Comparison of ENCODE assay signal across 14 mouse cellular contexts in the genomic region with DNA sequence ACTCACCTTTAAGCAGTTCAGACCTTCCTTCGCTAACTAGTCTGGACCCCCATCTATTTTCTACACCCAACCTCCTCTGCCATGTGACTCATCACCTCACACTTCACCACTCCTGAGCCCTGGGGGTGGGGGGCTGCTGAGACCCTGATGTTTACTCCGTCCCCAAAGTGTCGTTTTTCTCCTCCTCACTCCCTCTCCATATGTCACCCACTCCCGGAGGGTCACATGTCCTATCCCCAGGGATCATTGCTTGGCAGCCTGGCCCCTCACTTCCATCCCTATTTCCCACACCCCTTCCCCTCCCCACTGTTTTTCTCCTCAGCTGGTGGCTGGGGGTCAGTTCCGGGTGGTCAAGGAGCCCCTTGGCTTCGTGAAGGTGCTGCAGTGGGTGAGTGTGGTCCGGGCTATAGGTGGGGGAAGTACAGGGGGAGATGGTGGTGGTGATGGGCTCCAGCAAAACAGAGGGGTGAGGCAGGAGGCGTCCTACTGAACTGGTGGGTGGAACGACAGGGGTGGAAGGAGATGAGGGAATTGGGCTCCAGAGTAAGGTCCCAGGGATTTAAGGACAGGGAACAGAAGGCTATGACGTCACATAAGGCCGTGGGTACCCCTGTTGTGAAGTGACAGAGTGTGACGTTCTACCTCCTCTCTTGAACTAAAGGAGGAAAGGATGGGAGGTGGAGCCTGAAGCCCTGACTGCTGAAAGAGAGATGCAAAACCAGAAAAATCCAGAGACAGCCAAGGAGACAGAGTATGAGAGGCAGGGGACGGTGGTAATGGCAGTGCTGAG. TPM values are rescaled to one million over a fixed set of nuclear protein-coding genes. Genes with fewer than 3 reads are reported as not detected.
DNase-seq lines count a peak whose midpoint lies in the region; ATAC-seq and TF ChIP-seq lines count a peak whose summit lies in the region.
"Had no signal": no experiment of that assay in that cellular context is flagged by ENCODE, and none has a peak within 500 bp of the region (broad histone marks: within the 10 kb centered on the region; RNA-seq: fewer than 3 reads in every experiment).

No protein-coding gene starts in this region.

- H3K4me1 ChIP-seq in forebrain, embryonic 14.5 days (ENCODE audit: control insufficient read depth, insufficient read depth, low read length), result no peaks in the 10 kb centered on the region
- peaks cover 7% of the 10 kb centered on the region for H3K4me1 ChIP-seq in midbrain, embryonic 13.5 days (replicated peaks)
- H3K4me1 ChIP-seq: limb, embryonic 12.5 days had no signal

- 0 out of 2 replicates have a peak, but pooled peaks cover 5% of the 10 kb centered on the region for H3K36me3 ChIP-seq in forebrain, embryonic 14.5 days (ENCODE audit: control insufficient read depth, insufficient read depth, low read length)
- 0 out of 2 replicates have a peak, but pooled peaks cover 4% of the 10 kb centered on the region for H3K36me3 ChIP-seq in midbrain, embryonic 13.5 days
- H3K36me3 ChIP-seq: limb, embryonic 12.5 days had no signal

- no peak for TF ChIP-seq POLR2A in brain, embryonic 14.5 days (IDR thresholded peaks at IDR 0.05; ENCODE audit: borderline replicate concordance, extremely low read depth, insufficient read depth, insufficient read length, poor library complexity, severe bottlenecking)

- peak; percentile 8; the same call in 1 of the 2 replicates for ATAC-seq in forebrain, embryonic 14.5 days
- peak; percentile 41; the same call in 1 of the 2 replicates for ATAC-seq in midbrain, embryonic 13.5 days

- H3K9ac ChIP-seq in forebrain, embryonic 14.5 days (ENCODE audit: low read length), result peak overlapping the region; percentile 70
- H3K9ac ChIP-seq in midbrain, embryonic 13.5 days (replicated peaks), result peak overlapping the region; percentile 74
- H3K9ac ChIP-seq: limb, embryonic 12.5 days had no signal

- H3K27ac ChIP-seq in forebrain, embryonic 14.5 days (ENCODE audit: low read depth, low read length), result peak overlapping the region; percentile 80
- peak overlapping the region; percentile 73 for H3K27ac ChIP-seq in midbrain, embryonic 13.5 days
- H3K27ac ChIP-seq: limb, embryonic 12.5 days had no signal

- 27% methylated on average over 13 of the region's 13 CpGs for WGBS in forebrain, embryonic 14.5 days
- WGBS in midbrain, embryonic 13.5 days, result 29% methylated on average over 13 of the region's 13 CpGs

- no peak for TF ChIP-seq CTCF in brain, embryonic 14.5 days (IDR thresholded peaks at IDR 0.05; ENCODE audit: borderline replicate concordance, extremely low read depth, insufficient read depth, insufficient read length)

- H3K9me3 ChIP-seq in forebrain, embryonic 14.5 days (replicated peaks; ENCODE audit: control insufficient read depth, low read length), result no peaks in the 10 kb centered on the region
- H3K9me3 ChIP-seq in midbrain, embryonic 13.5 days, result no peaks in the 10 kb centered on the region
- H3K9me3 ChIP-seq: limb, embryonic 12.5 days had no signal

- H3K4me2 ChIP-seq in forebrain, embryonic 14.5 days (ENCODE audit: low read length), result peak overlapping the region; percentile 54
- H3K4me2 ChIP-seq in midbrain, embryonic 13.5 days (replicated peaks), result peak overlapping the region; percentile 70

- no peaks in the 10 kb centered on the region for H3K27me3 ChIP-seq in forebrain, embryonic 14.5 days (replicated peaks; ENCODE audit: control insufficient read depth, insufficient read depth, low read length)
- H3K27me3 ChIP-seq in midbrain, embryonic 13.5 days, result no peaks in the 10 kb centered on the region

- DNase-seq in cerebellum, adult 18-20 months, result peak; percentile 38 to 43
- DNase-seq in cerebellum, postnatal 4 days (ENCODE audit: low spot score in 2 of 2), result no peak
- peak; percentile 50 for DNase-seq in brain, embryonic 14.5 days (ENCODE audit: low read depth)
- DNase-seq in forebrain, embryonic 14.5 days (ENCODE audit: low spot score), result peak; percentile 45
- no peak for DNase-seq in thymus, adult 18-20 months
- no peak for DNase-seq in adrenal gland, adult 8-10 months
- no peak for DNase-seq in natural killer cell, adult 2 months (ENCODE audit: low spot score in 2 of 2)
- DNase-seq: adrenal gland, postnatal 10 days; embryo, embryonic 11 days; kidney, postnatal 25 days; lung, postnatal 36 days had no signal

- peak overlapping the region; percentile 49 for H3K4me3 ChIP-seq in forebrain, embryonic 14.5 days (ENCODE audit: low read depth, low read length)
- H3K4me3 ChIP-seq in midbrain, embryonic 13.5 days (replicated peaks), result peak overlapping the region; percentile 53

RNA-seq across cellular contexts. Expression of gene Syp, which starts 1.5 kb away (rescaled TPM):
- polyA plus RNA-seq in brain, embryonic 14.5 days (2012; rRNA removed), result 160 and 180 TPM in 2 replicates
- polyA plus RNA-seq in forebrain, embryonic 14.5 days (2014; fragmentation: Nextera tagmentation; extraction: Ambion mirVana), result 69.2 and 96.1 TPM in 2 replicates
- polyA plus RNA-seq in midbrain, embryonic 13.5 days (2015; fragmentation: Nextera tagmentation; extraction: Ambion mirVana), result 87.9 and 88.4 TPM in 2 replicates
- total RNA-seq in adrenal gland, adult 8-10 months (2022), result 100 to 1,000 TPM in 1 of 4 experiments, 10 to 100 TPM in 3; 71.5 to 122 (median 80.3) TPM

RNA-seq across cellular contexts. Expression of gene Prickle3, which starts 17.3 kb away (rescaled TPM):
- polyA plus RNA-seq in brain, embryonic 14.5 days (2012; rRNA removed), result 3.3 and 3.4 TPM in 2 replicates
- 0.94 and 1.6 TPM in 2 replicates for polyA plus RNA-seq in forebrain, embryonic 14.5 days (2014; fragmentation: Nextera tagmentation; extraction: Ambion mirVana)
- polyA plus RNA-seq in midbrain, embryonic 13.5 days (2015; fragmentation: Nextera tagmentation; extraction: Ambion mirVana), result 1.1 and 1.2 TPM in 2 replicates
- total RNA-seq in adrenal gland, adult 8-10 months (2022), result 10 to 100 TPM in 3 of 4 experiments, 1 to 10 TPM in 1; 9.6 to 14.5 (median 12.8) TPM

RNA-seq across cellular contexts. Expression of gene Plp2, which starts 31.5 kb away (rescaled TPM):
- polyA plus RNA-seq in brain, embryonic 14.5 days (2012; rRNA removed), result 42.9 and 51.1 TPM in 2 replicates
- 38.4 and 51.5 TPM in 2 replicates for polyA plus RNA-seq in forebrain, embryonic 14.5 days (2014; fragmentation: Nextera tagmentation; extraction: Ambion mirVana)
- 20.3 and 22.2 TPM in 2 replicates for polyA plus RNA-seq in midbrain, embryonic 13.5 days (2015; fragmentation: Nextera tagmentation; extraction: Ambion mirVana)
- total RNA-seq in adrenal gland, adult 8-10 months (2022), result 10 to 100 TPM; 57.7 to 99.2 (median 78.7) TPM

RNA-seq across cellular contexts. Expression of gene Cacna1f, which starts 32.8 kb away (rescaled TPM):
- 0.15 and 0.36 TPM in 2 replicates for polyA plus RNA-seq in brain, embryonic 14.5 days (2012; rRNA removed)
- polyA plus RNA-seq in forebrain, embryonic 14.5 days (2014; fragmentation: Nextera tagmentation; extraction: Ambion mirVana), result not detected in 2 replicates
- 0.17 TPM in 1 of 2 replicates, not detected in the other for polyA plus RNA-seq in midbrain, embryonic 13.5 days (2015; fragmentation: Nextera tagmentation; extraction: Ambion mirVana)
- total RNA-seq in adrenal gland, adult 8-10 months (2022), result not detected
- total RNA-seq: adrenal gland, postnatal 10 days had no signal
- polyA plus RNA-seq: heart, postnatal 0 days; limb, embryonic 12.5 days had no signal

RNA-seq across cellular contexts. Expression of gene Ccdc22, which starts 34.4 kb away (rescaled TPM):
- 26.8 and 35.3 TPM in 2 replicates for polyA plus RNA-seq in brain, embryonic 14.5 days (2012; rRNA removed)
- 37.0 and 44.0 TPM in 2 replicates for polyA plus RNA-seq in forebrain, embryonic 14.5 days (2014; fragmentation: Nextera tagmentation; extraction: Ambion mirVana)
- 30.4 and 30.8 TPM in 2 replicates for polyA plus RNA-seq in midbrain, embryonic 13.5 days (2015; fragmentation: Nextera tagmentation; extraction: Ambion mirVana)
- 10 to 100 TPM; 22.4 to 30.0 (median 27.1) TPM for total RNA-seq in adrenal gland, adult 8-10 months (2022)

Comparison
In these comparisons a context has a peak if more than half of its experiments do, and no peak if none do; other contexts are left out.
1. DNase-seq: peak in cerebellum, adult 18-20 months (2 of 2), brain, embryonic 14.5 days (single experiment) and forebrain, embryonic 14.5 days (single experiment); none in cerebellum, postnatal 4 days (0 of 2), thymus, adult 18-20 months (0 of 2), adrenal gland, adult 8-10 months (single experiment) and natural killer cell, adult 2 months (0 of 2).